Mouse (Mus musculus) testis, postnatal 14 days (tissue): ENCODE results near the gene Spryd7.

ENCODE experiments used
- DNase-seq: peaks from one replicate; pipeline ENCODE4 v3.0.0; 2021; ENCODE audit warnings: low spot score

The Spryd7 gene

DNA sequence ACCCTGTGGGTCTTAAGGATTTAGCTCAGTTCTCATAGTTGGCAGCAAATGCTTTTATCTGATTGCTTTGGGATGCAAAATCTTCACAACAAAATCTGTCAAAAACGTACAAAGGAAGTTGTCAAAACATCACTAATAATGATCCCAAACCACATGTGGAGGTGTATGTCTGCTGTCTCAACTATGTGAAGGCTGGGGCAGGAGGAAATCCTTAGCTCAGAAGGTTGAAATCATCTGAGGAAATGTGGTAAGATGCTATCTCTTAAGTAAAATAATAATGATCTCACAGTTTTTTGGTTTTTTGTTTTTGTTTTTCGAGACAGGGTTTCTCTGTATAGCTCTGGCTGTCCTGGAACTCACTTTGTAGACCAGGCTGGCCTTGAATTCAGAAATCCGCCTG is 20.9 kb downstream of the Spryd7 start:
- DNase-seq = no peak

DNA sequence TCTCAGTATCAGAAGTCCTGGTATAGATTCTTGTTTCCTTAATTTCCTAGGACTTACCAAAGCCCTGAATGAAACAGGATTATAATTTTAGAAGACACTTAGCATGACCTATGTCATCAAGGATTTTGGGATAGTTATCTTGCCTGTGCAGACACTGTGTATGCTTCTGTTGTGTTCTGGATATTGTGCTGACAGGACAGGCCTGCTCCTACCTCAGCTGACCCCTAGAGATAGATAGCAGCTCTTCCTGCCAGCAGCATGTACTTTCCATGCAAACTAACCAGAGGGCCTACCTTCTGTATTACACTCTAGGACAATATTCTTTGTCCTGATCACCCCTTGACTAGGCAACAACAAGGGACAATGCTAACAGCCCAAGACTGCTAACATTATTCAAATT is 25.7 kb downstream of the Spryd7 start:
- DNase-seq = no peak

DNA sequence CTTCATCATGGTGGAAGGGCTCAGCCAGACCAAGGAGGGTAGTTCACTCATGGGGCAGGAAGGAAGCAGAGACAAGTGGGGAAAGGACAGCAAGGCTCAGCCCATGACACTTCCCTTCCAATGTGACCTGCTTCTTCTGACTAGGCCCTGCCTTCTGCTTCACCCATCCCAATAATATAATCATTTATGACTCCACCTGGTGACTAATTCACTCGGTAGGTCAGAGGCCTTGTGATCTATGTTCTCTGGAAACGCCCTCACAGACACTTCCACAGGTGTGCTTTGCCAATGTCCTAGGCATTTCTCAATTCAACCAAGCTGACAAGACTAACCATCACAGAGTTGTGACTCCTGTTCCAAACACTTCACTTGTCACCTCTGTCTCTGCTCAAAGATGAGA is 26.3 kb downstream of the Spryd7 start:
- DNase-seq = no peak

DNA sequence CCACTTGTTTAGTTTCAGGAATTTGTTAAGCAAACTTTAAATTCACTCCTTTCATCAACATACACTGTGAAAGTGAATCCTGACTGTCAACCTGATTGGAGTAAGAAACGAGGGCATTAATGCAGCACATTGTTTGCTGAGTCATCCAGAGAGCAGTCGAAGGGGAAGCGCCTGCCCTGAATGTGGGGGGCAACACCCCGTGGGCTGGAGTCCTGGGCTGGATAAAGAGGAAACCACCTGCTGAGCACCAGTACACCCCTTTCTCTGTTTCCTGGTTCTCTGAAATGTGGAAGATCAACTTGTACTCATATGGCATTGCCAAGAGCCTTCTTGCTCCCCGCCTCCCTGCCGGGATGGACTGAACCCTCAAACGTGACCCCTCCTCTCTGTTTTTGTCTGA is 27.2 kb downstream of the Spryd7 start:
- DNase-seq = no peak

DNA sequence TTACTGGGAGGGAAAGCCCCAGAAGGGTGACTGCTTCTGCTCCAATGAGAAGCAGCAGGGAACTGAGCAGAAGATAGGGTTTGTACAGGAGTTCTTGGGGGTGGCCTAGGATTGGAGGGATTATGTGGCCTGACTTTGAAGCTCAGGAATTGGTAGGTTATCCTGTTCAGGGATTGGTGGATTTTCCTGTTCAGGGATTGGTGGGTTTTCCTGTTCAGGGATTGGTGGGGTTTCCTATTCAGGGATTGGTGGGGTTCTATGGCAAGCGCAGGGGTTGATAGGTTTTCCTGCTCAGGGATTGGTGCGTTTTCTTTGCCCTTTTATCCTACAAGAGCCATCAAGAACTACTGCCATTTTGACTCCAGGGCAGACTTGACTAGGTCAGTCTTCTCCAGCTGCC is 30.7 kb downstream of the Spryd7 start:
- DNase-seq = peak; percentile 56

DNA sequence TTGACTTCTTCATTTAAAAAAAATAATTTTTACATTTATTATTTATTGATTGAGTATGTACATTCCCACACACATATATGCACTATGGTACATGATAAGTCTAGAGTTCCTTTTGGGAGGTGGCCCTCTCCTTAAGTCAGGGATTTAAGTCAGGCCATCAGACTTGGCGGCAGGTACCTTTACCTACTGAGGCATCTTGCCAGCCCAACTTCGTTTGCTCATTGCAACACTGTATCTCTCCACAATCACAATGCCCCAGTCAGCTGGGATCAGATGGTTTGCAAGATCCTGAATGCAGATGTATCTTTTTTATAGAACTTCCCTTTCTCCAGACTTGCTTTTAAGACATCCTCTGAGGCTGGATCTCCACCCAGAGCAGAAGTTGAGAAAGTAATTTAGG is 32.9 kb downstream of the Spryd7 start:
- DNase-seq = peak; percentile 35

DNA sequence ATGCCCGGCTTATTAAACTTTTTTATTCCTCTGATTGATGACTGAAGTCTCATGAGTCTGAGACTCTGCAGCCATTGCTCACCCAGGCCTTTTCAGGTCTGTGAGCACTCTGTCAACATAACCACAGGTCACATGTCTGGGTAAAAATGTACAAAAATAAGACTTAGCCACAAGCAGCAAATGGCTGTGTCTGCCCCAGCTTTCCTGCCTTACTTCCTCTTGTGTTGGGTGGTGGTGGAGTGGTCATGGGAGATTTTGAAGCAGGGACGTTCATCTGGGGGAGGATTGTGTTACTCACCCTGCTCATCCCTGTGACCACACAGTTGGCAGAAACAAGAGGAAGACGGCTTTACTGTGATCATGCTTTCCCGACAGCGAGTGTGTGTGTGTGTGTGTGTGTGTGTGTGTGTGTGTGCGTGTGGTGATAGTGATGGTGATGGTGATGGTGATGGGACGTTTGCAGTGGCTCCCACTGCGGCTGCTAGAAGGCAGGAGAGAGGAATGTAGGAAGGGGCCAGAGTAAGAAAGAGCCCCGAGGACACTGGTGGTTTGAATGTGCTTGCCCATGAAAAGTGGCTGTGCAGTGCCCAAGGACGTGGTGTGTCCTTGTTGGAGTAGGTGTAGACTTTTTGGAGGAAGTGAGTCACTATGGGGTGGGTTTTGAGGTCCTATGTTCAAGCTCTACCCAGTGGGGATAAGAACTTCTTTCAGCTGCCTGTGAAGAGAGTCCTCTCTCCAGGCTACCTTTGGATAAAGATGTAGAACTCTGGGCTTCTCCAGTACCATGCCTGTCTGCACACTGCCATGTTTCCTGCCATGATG is 37.8 kb downstream of the Spryd7 start:
- DNase-seq = no peak

DNA sequence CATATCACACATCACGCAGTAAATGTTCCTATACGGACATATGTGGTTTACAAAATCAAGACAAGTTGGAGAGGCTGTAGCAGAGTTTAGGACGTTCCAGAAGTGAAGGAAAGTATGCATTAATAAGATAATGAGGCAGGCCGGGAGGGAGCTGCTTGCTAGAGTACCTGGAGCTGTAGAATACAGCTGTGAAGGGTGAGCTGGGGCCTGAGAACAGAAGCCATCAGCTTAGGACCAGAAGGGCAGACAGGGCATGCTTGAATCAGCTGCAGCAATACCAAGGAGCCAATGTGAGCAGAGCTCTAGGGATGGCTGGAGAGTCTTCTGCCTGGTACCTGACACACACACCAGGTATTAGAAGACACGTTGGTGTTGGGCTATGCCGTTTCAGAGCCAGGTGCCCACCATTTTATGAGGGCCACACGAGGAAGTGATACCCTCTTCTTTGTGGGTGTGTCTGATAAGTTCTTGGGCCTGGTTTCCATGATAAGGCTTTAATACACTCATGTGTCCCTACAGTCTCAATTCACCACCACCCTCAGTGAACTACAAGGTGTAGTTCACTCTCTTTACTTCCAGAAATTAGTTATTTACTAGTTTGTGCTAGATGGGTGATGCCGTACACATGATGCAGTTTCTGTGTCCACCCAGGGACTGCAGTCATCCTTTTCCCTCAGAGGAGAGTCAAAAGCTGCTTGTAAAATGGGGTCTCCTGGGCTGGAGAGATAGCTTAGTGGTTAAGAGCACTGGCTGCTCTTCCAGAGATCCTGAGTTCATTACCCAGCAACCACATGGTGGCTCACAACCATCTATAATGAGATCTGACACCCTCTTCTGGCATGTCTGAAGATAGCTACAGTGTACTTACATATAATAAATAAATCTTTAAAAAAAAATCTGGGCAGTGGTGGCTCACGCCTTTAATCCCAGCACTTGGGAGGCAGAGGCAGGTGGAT is 39.9 kb downstream of the Spryd7 start:
- no peak for DNase-seq

DNA sequence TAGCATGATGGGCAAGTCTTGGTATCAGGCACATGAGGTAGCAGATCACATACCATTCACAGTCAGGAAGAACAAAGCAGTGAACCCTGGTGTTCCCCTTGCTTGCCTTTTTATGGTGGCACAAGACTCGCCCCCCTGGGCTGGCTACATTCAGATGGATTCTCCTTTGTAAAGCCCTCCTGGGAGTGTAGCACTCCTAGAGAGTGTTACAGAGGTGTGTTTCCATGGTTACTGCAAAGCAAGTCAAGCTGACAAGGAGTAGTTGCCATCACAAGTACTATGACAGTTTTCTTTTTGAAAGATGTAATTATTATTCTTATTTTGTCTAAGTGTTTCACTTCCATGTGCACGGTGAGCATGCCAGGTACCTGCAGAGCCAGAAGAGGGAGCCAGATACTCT is 45.2 kb downstream of the Spryd7 start:
- no peak for DNase-seq

DNA sequence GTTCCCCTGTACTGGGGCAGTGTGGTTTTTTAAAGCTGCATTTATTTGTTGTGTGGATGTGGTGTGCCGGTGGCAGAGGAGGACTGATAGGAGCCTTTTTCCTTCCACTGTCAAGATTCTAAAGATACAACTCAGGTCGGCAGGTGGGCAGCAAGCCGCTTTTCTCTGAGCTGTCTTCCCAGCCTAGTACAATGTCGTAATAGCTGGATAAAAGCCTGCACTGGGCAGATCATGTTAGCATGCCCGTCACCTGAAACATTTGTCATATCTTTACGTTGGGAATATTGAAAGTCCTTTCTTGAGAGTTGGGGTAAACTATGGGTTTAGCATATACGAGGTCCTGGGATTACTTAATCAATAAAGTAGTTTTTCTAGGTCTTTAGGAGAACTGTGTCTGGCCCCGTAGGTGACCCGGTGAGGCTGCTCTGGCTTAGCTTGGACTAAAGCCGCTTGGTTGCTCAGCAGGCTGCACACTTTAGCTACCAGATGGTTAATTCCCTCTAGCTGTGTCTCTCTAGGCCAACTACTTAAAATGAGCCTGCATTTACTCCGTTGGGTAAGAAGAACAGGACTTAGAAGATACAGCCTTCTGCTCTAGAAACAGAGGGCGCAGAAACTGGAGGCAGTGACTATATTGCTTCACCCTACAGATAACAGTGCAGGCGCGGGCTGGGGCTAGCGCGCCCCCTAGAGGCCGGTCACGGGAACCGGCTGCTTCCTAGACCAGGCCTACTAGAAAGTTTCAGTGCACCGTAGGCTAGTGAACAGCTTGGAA is 58.8 kb downstream of the Spryd7 start:
- peak; percentile 72 for DNase-seq

DNA sequence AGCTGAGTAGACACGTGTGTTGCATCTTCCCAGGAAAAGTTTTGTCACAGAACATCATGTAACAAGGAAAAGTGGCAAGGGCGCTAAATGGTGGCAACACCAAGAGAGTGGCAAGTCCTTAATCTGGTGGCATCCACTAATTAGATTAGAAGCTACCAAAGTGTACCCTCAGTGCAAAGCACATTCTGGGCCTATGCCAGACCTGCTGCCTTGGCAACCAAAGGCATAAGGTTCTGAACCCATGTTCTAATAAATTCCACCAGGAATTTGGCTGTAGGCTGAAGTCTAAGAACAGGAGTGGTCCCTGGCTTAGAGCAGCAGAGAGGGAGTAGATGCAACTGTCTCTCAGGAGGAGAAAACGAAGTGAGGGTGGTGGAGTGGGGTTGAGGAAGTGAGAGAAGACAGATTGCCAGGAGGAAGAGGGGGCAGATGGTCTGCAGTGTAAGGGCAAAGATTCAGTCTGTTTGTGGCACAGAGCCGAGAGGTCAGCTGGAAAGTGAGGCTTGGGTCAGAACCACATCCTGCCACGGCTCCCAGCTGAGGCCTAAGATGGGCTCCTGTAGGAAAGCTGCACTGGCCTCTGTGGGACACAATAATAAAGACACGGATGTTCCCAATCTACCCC is 63.1 kb downstream of the Spryd7 start:
- no peak for DNase-seq
